Mouse (Mus musculus): Measurements from ENCODE around the gene Tcf20. TPM values are rescaled to one million over a fixed set of nuclear protein-coding genes. Genes with fewer than 3 reads are reported as not detected.

Gene Tcf20
- total and polyA plus RNA-seq, 3 experiments, result 34.7 to 92.0 (median 91.8) TPM

DNA sequence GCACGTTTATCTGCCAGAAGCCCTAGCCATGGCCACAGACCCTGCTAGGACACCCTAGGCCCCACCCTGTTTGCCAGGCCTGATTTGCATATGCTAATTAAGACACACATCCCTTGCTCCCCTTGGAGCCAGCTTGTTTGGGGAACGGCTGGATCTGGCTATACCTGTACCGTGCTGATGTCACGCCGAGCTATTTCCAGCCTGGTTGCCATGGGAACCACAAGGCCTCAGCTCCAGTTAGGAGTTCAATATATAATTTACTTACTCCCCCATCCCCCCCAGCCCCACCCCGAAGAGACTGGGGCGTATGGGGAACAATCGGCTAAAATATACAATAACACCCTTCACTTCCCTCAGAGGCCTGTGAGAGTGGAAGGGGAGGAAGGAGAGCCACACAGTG lies 45.9 kb downstream of the Tcf20 start:
- Histone ChIP-seq H3K4me1 (ENCODE audit: control insufficient read depth in 1 of 2, insufficient read depth in 2 of 2, low read length in 2 of 2) (no peaks in the 10 kb centered on the region), H3K36me3 (ENCODE audit: control insufficient read depth in 1 of 2, insufficient read depth in 2 of 2, low read length in 2 of 2) (no peaks in the 10 kb centered on the region), H3K9ac (ENCODE audit: control insufficient read depth, low read depth, low read length, poor library complexity, severe bottlenecking) (no peak overlapping the region), H3K9me3 (replicated peaks; ENCODE audit: insufficient read depth, low read length) (no peaks in the 10 kb centered on the region), H3K4me3 (ENCODE audit: control insufficient read depth in 1 of 2, insufficient read depth in 1 of 2, low read depth in 2 of 2, low read length in 2 of 2) (no peak overlapping the region), H3K27me3 (ENCODE audit: control insufficient read depth in 1 of 2, insufficient read depth in 2 of 2, low read length in 2 of 2) (no peaks in the 10 kb centered on the region; a peak in 1 of 4 replicates), H3K79me2 (ENCODE audit: control insufficient read depth, insufficient read depth, low read length, poor library complexity) (no peaks in the 10 kb centered on the region), H3K27ac (ENCODE audit: control insufficient read depth, low read depth, low read length) (no peak overlapping the region)
- TF ChIP-seq RAD21 (IDR thresholded peaks at IDR 0.05; ENCODE audit: low read depth, low read length) (no peak), RCOR1 (IDR thresholded peaks at IDR 0.05; ENCODE audit: low read depth, low read length) (no peak), NELFE (IDR thresholded peaks at IDR 0.05; ENCODE audit: low read depth, low read length) (no peak), TAL1 (IDR thresholded peaks at IDR 0.05; ENCODE audit: low read length) (no peak), MYC (IDR thresholded peaks at IDR 0.05; ENCODE audit: low read depth, low read length) (no peak), MAFK (IDR thresholded peaks at IDR 0.05; ENCODE audit: borderline replicate concordance, low read depth, low read length) (no peak), EP300 (IDR thresholded peaks at IDR 0.05; ENCODE audit: low read depth in 1 of 2, low read length in 2 of 2) (no peak), USF1 (IDR thresholded peaks at IDR 0.05; ENCODE audit: low read depth, low read length) (no peak), MXI1 (IDR thresholded peaks at IDR 0.05; ENCODE audit: low read depth, low read length) (no peak), POLR2A (IDR thresholded peaks at IDR 0.05; ENCODE audit: control insufficient read depth in 1 of 2, insufficient read depth in 1 of 2, low read depth in 1 of 2, low read length in 2 of 2, poor library complexity in 1 of 2) (no peak), ETS1 (IDR thresholded peaks at IDR 0.05; ENCODE audit: low read depth, low read length) (no peak), MYB (IDR thresholded peaks at IDR 0.05; ENCODE audit: low read depth, low read length) (no peak), GATA1 (IDR thresholded peaks at IDR 0.05; ENCODE audit: low read depth, low read length) (no peak), ZKSCAN1 (IDR thresholded peaks at IDR 0.05; ENCODE audit: low read depth, low read length) (no peak), MEF2A (IDR thresholded peaks at IDR 0.05; ENCODE audit: extremely low read depth, insufficient replicate concordance, low read depth, low read length, poor library complexity, severe bottlenecking) (no peak)
- no peak for DNase-seq (ENCODE audit: low read depth, low spot score)

DNA sequence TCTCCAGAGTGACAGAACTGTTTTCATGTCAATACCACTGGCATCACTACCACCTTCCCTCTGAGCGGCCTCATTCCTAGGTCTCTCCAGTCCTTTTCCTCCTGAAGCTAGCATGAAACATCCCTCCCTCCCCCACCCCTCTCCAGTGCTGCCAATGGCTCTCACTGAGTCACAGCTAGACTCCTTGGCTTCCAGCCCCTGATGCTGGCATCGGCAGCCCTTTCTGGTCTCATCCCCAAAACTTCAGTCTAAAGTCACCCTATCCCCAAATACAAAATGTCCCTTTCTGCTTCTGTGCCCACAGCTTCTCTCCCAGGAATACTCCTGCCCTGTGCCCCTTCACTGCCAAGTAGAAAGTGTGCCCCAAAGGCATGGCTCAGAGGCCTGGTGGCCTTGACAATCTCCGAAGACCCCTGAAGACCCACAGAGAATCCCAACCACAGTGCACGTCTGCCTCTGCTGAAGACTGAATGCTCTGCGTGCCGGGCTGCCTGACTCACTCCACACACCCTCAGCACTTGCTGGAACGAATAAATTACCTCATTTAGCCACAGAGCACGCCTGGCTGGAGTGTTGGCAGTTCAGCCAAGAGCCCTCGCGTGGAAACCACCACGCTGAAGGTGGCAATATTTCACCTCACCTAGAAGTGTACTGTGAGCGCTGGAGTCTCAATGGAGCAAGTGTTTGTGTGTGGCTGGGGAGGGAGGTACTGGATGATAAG lies 47.0 kb downstream of the Tcf20 start:
- H3K27me3 ChIP-seq (ENCODE audit: control insufficient read depth in 1 of 2, insufficient read depth in 2 of 2, low read length in 2 of 2), result no peaks in the 10 kb centered on the region; a peak in 2 of 4 replicates
- TF ChIP-seq GATA1 (IDR thresholded peaks at IDR 0.05; ENCODE audit: low read depth, low read length), result no peak
- no peak for TF ChIP-seq MAZ (IDR thresholded peaks at IDR 0.05; ENCODE audit: low read depth, low read length)
- TF ChIP-seq ZNF384 (IDR thresholded peaks at IDR 0.05; ENCODE audit: low read depth, low read length), result no peak
- no peak for TF ChIP-seq UBTF (IDR thresholded peaks at IDR 0.05; ENCODE audit: borderline replicate concordance, insufficient read depth, low read depth, low read length)
- TF ChIP-seq RCOR1 (IDR thresholded peaks at IDR 0.05; ENCODE audit: low read depth, low read length), result no peak
- no peak for TF ChIP-seq RAD21 (IDR thresholded peaks at IDR 0.05; ENCODE audit: low read depth, low read length)
- no peak for TF ChIP-seq TBP (IDR thresholded peaks at IDR 0.05; ENCODE audit: low read depth, low read length)
- TF ChIP-seq EP300 (IDR thresholded peaks at IDR 0.05; ENCODE audit: low read depth in 1 of 2, low read length in 2 of 2), result no peak
- TF ChIP-seq USF1 (IDR thresholded peaks at IDR 0.05; ENCODE audit: low read depth, low read length), result no peak
- no peak for TF ChIP-seq CHD2 (IDR thresholded peaks at IDR 0.05; ENCODE audit: low read length)

More for the DNA sequence above, 47.0 kb downstream of the Tcf20 start:
- no peaks in the 10 kb centered on the region for H3K4me1 ChIP-seq (ENCODE audit: control insufficient read depth in 1 of 2, insufficient read depth in 2 of 2, low read length in 2 of 2)
- H3K9ac ChIP-seq (ENCODE audit: control insufficient read depth, low read depth, low read length, poor library complexity, severe bottlenecking), result no peak overlapping the region
- no peaks in the 10 kb centered on the region for H3K79me2 ChIP-seq (ENCODE audit: control insufficient read depth, insufficient read depth, low read length, poor library complexity)
- H3K9me3 ChIP-seq (replicated peaks; ENCODE audit: insufficient read depth, low read length), result no peaks in the 10 kb centered on the region
- no peak for DNase-seq (ENCODE audit: low read depth, low spot score)
- no peak overlapping the region for H3K4me3 ChIP-seq (ENCODE audit: control insufficient read depth in 1 of 2, insufficient read depth in 1 of 2, low read depth in 2 of 2, low read length in 2 of 2)
- no peak overlapping the region for H3K27ac ChIP-seq (ENCODE audit: control insufficient read depth, low read depth, low read length)
- H3K36me3 ChIP-seq (ENCODE audit: control insufficient read depth in 1 of 2, insufficient read depth in 2 of 2, low read length in 2 of 2), result no peaks in the 10 kb centered on the region

Data from MEL (cell line).